Mouse (Mus musculus): ENCODE results near the gene Fkbp4. TPM values are rescaled to one million over a fixed set of nuclear protein-coding genes. Genes with fewer than 3 reads are reported as not detected.
"Not testable (repeated sequence)": the region's sequence is repeated elsewhere in the genome, so short reads cannot be mapped to it uniquely, and the experiment has no call there.

Fkbp4 gene
- polyA plus RNA-seq, 1 experiment from 2014 or later: 284 TPM

DNA sequence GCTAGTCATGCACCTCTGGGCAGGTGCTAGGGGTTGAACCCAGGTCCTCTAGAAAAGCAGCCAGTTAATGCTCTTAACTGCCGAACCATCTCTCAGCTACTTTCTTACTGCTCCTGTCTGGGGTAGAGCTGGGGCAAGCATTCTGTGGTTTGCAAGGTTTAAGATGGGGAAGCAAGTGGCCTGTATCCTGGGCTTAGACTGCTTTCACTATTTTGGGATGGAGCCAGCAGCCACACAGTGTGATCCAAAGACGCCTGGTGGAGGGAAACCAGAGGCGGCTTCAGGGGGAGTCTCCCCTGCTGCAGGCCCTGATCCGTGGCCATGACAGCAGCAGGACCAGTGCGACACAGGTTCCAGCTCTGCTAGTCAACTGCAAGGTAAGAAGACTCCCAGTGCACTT is 33.8 kb downstream of the Fkbp4 start:
- ATAC-seq (peak; percentile 25), DNase-seq (ENCODE audit: low read depth, low spot score) (no peak)
- POLR2A ChIA-PET: interaction anchor here (0.9 to 1.2 kb wide), 2 partner anchors 9 to 79 kb away, joined by 3 to 5 read pairs; no protein-coding TSS in a partner anchor
- CTCF ChIA-PET: interaction anchor here (1.5 to 2.2 kb wide), 3 partner anchors 12 to 75 kb away, joined by 4 to 5 read pairs (median 4); no protein-coding TSS in a partner anchor
- in situ Hi-C loops (cut with MboI; ENCODE audit: low pct_unique_long_range_greater_than_20kb): no loop called here
- H3K27me3 ChIP-seq: no peaks in the 10 kb centered on the region
- TF ChIP-seq CTCF (IDR thresholded peaks at IDR 0.05): no peak

DNA sequence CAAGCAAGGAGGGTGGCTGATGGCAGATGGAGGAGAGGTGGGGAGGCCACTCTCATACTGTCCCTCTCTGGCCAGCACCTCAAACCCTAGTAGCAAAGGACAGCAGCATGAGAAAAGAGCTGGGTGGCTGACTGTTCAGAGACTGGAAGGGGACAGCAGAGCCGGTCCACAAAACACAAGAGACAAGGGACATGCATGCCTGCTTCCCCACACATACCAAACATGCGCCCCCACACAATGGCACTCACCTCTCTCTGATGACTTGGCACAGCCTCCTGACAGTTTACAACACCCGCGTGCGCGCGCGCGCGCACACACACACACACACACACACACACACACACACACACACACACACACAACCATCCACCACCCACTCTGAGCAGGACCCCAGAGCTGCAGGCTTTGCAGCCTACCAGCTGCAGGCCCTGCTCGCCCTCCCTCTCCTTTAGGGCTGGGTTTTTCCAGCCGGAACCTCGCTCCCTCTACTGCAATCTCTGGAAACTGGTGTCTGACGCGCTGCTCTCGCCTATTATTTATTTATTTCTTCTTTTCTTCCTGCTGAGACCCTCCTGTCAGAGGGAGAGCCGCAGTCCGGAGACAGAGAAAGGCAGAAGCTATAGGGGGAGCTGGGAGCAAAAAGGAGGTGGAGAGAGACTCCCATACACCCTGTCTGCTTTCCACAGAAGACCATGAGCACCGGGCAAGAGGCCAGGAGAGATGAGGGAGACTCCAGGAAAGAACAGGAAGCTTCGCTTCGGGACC is 38.9 kb downstream of the Fkbp4 start:
- ATAC-seq (peak; percentile 42), DNase-seq (ENCODE audit: low read depth, low spot score) (no peak)
- POLR2A ChIA-PET: interaction anchor here (0.6 to 3.3 kb wide), 5 partner anchors 11 to 819 kb away, joined by 3 to 7 read pairs (median 3); no protein-coding TSS in a partner anchor
- TF ChIP-seq CTCF (IDR thresholded peaks at IDR 0.05): no peak
- in situ Hi-C loops (cut with MboI; ENCODE audit: low pct_unique_long_range_greater_than_20kb): no loop called here
- CTCF ChIA-PET: interaction anchor here (1.1 to 2.2 kb wide), 2 partner anchors 11 to 32 kb away, joined by 3 to 14 read pairs; no protein-coding TSS in a partner anchor
- H3K27me3 ChIP-seq: no peaks in the 10 kb centered on the region

DNA sequence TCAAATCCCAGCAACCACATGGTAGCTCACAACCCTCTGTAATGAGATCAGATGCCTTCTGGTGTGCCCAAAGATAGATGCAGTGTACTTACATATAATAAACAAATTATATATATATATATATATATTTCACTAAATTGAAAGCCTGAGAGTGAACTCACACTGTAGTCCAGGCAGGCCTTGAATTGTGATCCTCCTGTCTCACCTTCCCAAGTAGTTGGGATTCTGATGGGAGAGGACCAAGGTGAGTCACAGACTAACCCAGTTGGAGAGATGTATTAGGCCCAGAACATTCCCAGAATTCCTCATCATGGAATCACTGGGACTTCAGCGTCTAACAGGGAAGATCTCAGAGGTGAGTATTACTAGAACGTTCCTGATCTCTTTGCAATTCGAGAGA is 39.5 kb downstream of the Fkbp4 start, which contains the start of gene Nrip2:
Gene Nrip2, plus strand, starts transcription at position 301 of the 400 bp plus-strand sequence.
- TF ChIP-seq CTCF (IDR thresholded peaks at IDR 0.05): no peak
- peak; percentile 27 for ATAC-seq
- ChIA-PET POLR2A (interaction anchor here (1.1 kb wide), 1 partner anchor 17 kb away, joined by 4 read pairs; no protein-coding TSS in a partner anchor), CTCF (interaction anchor here (1.1 kb wide), 1 partner anchor 32 kb away, joined by 3 read pairs; no protein-coding TSS in a partner anchor)
- H3K27me3 ChIP-seq: no peaks in the 10 kb centered on the region
- no peak for DNase-seq (ENCODE audit: low read depth, low spot score)
- in situ Hi-C loops (cut with MboI; ENCODE audit: low pct_unique_long_range_greater_than_20kb): no loop called here

DNA sequence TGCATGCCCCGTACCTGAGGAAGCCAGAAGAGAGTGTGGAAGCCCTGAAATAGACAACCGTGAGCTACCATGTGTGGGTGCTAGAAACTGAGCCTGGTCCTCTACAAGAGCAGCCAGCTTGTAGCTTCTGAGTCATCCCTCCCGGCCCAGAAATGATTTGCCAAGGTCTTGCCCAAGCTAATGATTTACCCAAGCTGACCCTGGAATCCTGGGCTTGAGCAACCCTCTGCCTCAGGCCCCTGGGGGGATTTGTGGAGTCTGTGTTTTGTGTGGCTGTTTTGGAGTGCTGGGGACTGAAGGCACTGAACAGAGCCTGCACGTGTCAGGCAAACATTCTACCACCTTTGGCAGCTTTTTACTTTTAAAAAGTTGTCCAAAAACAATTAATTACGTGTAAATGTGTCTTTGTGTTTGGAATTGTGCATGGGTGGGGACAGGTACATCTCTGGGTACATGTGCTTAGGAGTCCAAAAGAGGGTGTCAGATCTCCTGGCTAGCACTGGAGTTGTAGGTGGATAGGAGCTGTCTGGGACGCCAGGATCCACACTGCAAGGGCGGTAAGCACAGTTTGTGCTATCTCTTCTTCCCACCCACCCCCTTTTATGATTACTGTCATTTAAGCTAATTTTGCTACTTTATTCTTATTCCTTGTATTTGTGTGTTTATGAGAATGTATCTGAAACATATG is 40.8 kb downstream of the Fkbp4 start:
- in situ Hi-C loops (cut with MboI; ENCODE audit: low pct_unique_long_range_greater_than_20kb): no loop called here
- ATAC-seq: peak; percentile 69
- TF ChIP-seq CTCF (IDR thresholded peaks at IDR 0.05): no peak
- ChIA-PET POLR2A (no interaction called here), CTCF (interaction anchor here (1.2 to 1.3 kb wide), 2 partner anchors 14 to 16 kb away, joined by 3 to 4 read pairs; no protein-coding TSS in a partner anchor)
- no peaks in the 10 kb centered on the region for H3K27me3 ChIP-seq
- peak; percentile 80 for DNase-seq (ENCODE audit: low read depth, low spot score)

DNA sequence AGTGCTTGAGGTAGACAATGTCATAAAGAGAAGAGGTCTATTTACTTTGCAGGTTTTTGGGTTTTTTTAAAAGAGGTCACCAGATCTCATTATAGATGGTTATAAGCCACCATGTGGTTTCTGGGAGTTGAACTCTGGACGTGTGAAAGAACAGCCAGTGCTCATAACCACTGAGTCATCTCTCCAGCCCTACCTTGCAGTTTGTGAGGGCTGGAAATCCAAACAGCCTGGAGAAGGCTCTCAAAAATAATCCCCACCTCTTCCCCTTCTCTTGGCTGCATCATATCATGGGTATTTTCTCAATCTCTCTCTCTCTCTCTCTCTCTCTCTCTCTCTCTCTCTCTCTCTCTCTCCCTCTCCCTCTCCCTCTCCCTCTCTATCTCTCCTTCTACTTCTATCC is 47.8 kb downstream of the Fkbp4 start:
- no peaks in the 10 kb centered on the region for H3K27me3 ChIP-seq
- POLR2A ChIA-PET: no interaction called here
- TF ChIP-seq CTCF (IDR thresholded peaks at IDR 0.05): no peak
- ATAC-seq: no peak
- CTCF ChIA-PET: no interaction called here
- in situ Hi-C loops (cut with MboI; ENCODE audit: low pct_unique_long_range_greater_than_20kb): no loop called here
- DNase-seq (ENCODE audit: low read depth, low spot score): no peak

DNA sequence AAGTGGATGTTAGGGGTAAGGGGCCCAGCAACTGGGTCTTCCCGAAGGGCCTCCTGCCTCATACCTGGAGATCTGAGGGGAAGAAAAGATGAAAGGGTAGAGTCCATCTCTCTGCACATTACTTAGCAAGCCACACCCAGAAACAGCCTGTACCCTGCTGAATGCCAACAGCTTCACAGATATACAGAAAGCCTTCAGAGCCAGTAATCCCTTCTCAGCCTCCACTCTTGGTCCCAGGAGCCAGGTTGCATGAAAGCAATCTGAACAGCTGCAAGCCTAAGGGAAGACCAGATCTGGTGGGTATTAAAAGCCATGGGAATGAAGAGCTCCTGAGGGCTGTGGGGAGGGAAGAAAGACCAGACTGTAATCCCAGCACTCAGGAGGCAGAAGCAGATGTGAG is 49.3 kb downstream of the Fkbp4 start:
- H3K27me3 ChIP-seq: no peaks in the 10 kb centered on the region
- POLR2A ChIA-PET: interaction anchor here (0.7 kb wide), 1 partner anchor 72 kb away, joined by 4 read pairs; no protein-coding TSS in a partner anchor
- TF ChIP-seq CTCF (IDR thresholded peaks at IDR 0.05): no peak
- CTCF ChIA-PET: no interaction called here
- DNase-seq (ENCODE audit: low read depth, low spot score) (no peak), ATAC-seq (no peak)
- in situ Hi-C loops (cut with MboI; ENCODE audit: low pct_unique_long_range_greater_than_20kb): no loop called here

DNA sequence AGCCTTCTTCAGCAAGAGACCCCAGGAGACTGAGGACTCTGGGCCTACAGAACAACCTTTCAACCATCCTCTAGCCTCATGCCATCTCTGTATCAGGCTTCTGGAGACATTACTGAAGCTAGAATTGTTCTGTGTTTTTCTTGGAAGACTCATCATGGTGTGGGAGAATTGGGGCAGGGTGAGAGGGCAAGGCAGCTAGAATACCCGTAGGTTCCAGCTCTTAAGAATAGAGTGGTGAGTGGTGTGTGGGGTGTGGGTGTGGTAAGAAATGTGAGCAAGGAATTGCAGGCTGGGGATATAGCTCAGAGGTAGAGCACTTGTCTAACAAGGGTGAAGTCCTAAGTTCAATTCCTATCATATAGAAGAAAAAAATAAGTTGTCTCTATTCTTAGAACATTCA is 53.5 kb downstream of the Fkbp4 start:
- ATAC-seq: no peak
- in situ Hi-C loops (cut with MboI; ENCODE audit: low pct_unique_long_range_greater_than_20kb): no loop called here
- no peak for DNase-seq (ENCODE audit: low read depth, low spot score)
- no peaks in the 10 kb centered on the region for H3K27me3 ChIP-seq
- ChIA-PET CTCF (interaction anchor here (1.4 kb wide), 1 partner anchor 11 kb away, joined by 3 read pairs; no protein-coding TSS in a partner anchor), POLR2A (interaction anchor here (1.1 kb wide), 1 partner anchor 13 kb away, joined by 3 read pairs; no protein-coding TSS in a partner anchor)
- no peak for TF ChIP-seq CTCF (IDR thresholded peaks at IDR 0.05)

DNA sequence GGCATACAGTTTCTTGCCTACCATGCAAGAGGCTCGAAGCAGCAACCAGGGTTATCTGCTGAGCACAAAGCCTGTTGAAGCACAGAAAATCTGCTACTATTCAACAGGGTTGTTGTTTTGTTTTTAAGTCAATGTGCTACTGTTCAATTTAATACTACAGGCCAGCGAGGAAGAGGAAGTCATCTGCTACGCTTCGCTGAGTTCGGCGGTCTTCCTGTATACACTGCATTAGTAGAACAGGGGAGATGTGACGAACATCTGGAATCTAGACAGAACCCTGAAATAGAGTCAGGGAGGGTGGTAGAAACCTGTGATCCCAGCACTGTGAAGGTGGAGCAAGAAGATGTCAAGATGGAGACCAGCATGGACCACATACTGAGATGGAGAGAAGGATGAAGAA is 54.7 kb downstream of the Fkbp4 start:
- no peak for TF ChIP-seq CTCF (IDR thresholded peaks at IDR 0.05)
- POLR2A ChIA-PET: no interaction called here
- CTCF ChIA-PET: interaction anchor here (1.4 kb wide), 1 partner anchor 12 kb away, joined by 3 read pairs; no protein-coding TSS in a partner anchor
- no peak for DNase-seq (ENCODE audit: low read depth, low spot score)
- no peak for ATAC-seq
- in situ Hi-C loops (cut with MboI; ENCODE audit: low pct_unique_long_range_greater_than_20kb): no loop called here
- H3K27me3 ChIP-seq: no peaks in the 10 kb centered on the region

DNA sequence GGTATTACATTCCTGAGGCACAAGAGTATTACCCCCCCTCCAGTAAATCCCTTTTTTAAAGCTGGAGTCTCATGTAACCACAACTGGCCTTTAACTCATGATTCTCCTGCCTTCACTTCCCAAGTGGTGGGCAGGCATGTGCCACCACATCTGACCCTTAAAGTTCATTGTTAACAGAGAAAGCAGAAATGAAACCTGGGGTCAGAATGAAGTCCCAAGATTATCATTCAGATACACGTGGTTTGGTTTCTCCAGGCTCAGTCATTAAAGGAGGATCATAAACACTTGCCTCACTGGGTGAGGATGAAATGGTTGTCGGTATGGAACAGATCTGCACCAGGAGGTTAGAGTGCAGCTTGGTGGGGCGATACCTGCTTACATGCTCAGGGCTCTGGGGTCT is 57.2 kb downstream of the Fkbp4 start:
- ChIA-PET CTCF (interaction anchor here (1.0 to 1.8 kb wide), 3 partner anchors 15 to 30 kb away, joined by 4 to 14 read pairs (median 6); no protein-coding TSS in a partner anchor), POLR2A (interaction anchor here (1.5 kb wide), 1 partner anchor 19 kb away, joined by 3 read pairs; no protein-coding TSS in a partner anchor)
- ATAC-seq (no peak), DNase-seq (ENCODE audit: low read depth, low spot score) (no peak)
- in situ Hi-C loops (cut with MboI; ENCODE audit: low pct_unique_long_range_greater_than_20kb): no loop called here
- H3K27me3 ChIP-seq: no peaks in the 10 kb centered on the region
- no peak for TF ChIP-seq CTCF (IDR thresholded peaks at IDR 0.05)

DNA sequence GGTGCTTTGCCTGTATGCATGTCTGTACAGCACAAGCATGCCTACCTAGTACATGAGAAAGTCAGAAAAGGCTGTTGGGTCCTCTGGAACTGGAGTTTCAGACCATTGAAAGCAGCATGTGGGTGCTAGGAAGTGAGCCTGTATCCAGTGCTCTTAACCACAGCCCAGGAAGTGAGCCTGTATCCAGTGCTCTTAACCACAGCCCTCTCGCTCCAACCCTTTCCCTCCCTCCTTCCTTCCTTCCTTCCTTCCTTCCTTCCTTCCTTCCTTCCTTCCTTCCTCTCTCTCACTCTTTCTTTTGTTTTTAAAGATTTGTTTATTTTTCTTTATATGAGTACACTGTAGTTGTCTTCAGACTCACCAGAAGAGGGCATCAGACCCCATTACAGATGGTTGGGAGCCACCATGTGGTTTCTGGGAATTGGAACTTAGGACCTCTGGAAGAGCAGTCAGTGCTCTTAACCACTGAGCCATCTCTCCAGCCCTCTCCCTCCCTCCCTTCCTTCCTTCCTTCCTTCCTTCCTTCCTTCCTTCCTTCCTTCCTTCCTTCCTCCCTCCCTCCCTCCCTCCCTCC is 57.8 kb downstream of the Fkbp4 start:
- CTCF ChIA-PET: interaction anchor here (1.5 to 1.8 kb wide), 3 partner anchors 17 to 31 kb away, joined by 4 to 14 read pairs (median 9); no protein-coding TSS in a partner anchor
- POLR2A ChIA-PET; in situ Hi-C loops (cut with MboI; ENCODE audit: low pct_unique_long_range_greater_than_20kb); ATAC-seq; DNase-seq (ENCODE audit: low read depth, low spot score); H3K27me3 ChIP-seq: not testable (repeated sequence)

Other genes starting within 250 kb of the Fkbp4 start
- 6.1 TPM for gene Tead4, start 137.9 kb downstream of the Fkbp4 start, polyA plus RNA-seq (2021)
- gene Tulp3, start 82.8 kb downstream of the Fkbp4 start, polyA plus RNA-seq (2021): 79.6 TPM
- gene Rhno1, start 75.8 kb downstream of the Fkbp4 start, polyA plus RNA-seq (2021): 47.2 TPM
- gene Foxm1, start 75.7 kb downstream of the Fkbp4 start, polyA plus RNA-seq (2021): 45.4 TPM
- 0.44 TPM for gene Tex52, start 63.2 kb downstream of the Fkbp4 start, polyA plus RNA-seq (2021)
- not detected for gene Gm44596, start 63.2 kb downstream of the Fkbp4 start, polyA plus RNA-seq (2021)
- 38.9 TPM for gene Nrip2, start 39.4 kb downstream of the Fkbp4 start, polyA plus RNA-seq (2021)
- gene Itfg2, start 13.7 kb downstream of the Fkbp4 start, polyA plus RNA-seq (2021): 20.4 TPM
- gene Pzp, start 88.0 kb upstream of the Fkbp4 start, polyA plus RNA-seq (2021): 0.04 TPM
- 0.12 TPM for gene A2ml1, start 142.9 kb upstream of the Fkbp4 start, polyA plus RNA-seq (2021)
- gene Klrb1a, start 184.9 kb upstream of the Fkbp4 start, polyA plus RNA-seq (2021): not detected
- gene Clec2h, start 223.7 kb upstream of the Fkbp4 start, polyA plus RNA-seq (2021): not detected